Mouse (Mus musculus): Measurements from ENCODE around the gene Cib1. TPM values are rescaled to one million over a fixed set of nuclear protein-coding genes. Genes with fewer than 3 reads are reported as not detected.

Cib1 gene
- polyA plus RNA-seq, 1 experiment from 2014 or later: 69.0 TPM

DNA sequence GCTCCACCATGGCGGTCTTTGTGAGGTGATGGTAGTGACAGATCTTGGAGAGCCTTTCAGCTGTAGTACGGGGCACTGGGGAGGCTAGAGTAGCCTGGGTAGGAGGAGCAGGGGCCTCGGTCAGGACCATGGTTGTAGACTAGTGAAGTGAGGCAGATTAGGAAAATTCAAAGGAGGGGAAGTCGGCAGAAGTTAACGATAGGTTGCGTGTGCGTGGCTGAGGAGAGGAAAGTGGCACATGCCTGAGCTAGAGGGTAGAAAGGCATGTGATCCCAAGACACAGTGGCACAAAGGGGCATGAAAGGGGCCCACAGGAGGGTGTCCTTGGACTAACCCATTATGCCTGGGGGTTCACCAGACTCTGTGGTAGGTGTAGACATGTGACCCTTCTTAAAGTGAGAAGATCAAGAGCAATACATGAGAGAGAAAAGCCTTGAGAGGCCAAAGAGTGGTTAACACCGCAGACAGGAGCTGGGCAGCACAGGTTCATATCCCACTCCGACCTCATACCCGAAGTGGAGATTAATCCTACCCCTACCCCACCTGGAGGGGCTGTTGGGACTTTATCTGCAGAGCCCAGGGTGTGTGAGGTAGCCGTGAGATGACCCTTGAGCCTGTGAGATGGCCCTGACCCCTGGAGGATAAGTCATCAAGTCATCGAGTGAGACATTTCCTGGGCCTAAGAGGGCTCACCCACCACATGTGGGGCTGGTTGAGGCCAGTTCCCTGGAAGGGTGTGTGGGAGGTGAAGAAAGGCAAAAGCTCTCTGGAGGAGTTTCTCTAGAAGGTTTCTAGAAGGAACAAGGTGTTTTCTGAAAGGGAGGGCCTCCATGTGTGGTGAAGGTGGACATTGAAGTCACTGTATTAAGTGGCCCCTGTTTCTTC, 26.7 kb downstream of the Cib1 start:
- WGBS: 89% methylated on average over 12 of the region's 12 CpGs
- Histone ChIP-seq H3K9me3 (no peaks in the 10 kb centered on the region), H3K27me3 (ENCODE audit: poor library complexity, severe bottlenecking) (no peaks in the 10 kb centered on the region), H3K4me3 (no peak overlapping the region), H3K4me1 (peaks cover 92% of the 10 kb centered on the region), H3K27ac (peak overlapping the region; percentile 27; the same call in 1 of the 2 replicates), H3K36me3 (replicated peaks) (peaks cover 46% of the 10 kb centered on the region)
- DNase-seq (ENCODE audit: extremely low spot score, low spot score): no peak

- Histone ChIP-seq H3K27me3 (ENCODE audit: poor library complexity, severe bottlenecking) (no peaks in the 10 kb centered on the region), H3K9me3 (no peaks in the 10 kb centered on the region), H3K36me3 (replicated peaks) (peaks cover 55% of the 10 kb centered on the region), H3K27ac (no peak overlapping the region), H3K4me3 (no peak overlapping the region), H3K4me1 (peaks cover 98% of the 10 kb centered on the region)
- DNase-seq (ENCODE audit: extremely low spot score, low spot score): no peak
- 90% methylated on average over 7 of the region's 7 CpGs for WGBS
Observed at GRCm38 (mm10) chr7:80204961-80205360, 27.7 kb downstream of the Cib1 start.

DNA sequence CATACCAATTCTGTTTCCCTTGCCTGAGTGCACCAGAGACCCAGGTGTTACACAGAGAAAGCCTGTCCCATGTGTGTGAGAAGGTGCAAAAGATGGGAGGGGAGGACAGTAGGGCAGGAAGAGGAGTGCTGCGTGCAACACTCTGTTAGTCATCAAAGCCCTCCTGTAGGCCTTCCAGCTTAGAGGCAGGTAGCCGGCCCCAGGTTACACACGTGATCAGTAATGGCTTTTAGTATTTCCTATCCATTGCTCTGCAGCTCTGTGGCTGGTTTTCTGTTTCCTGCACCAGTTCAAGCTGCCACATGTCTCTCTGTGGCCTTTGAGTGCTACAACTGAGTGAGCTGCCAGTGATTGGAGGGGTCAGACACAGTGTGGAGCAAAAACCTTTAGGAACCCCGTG, 28.3 kb downstream of the Cib1 start:
- Histone ChIP-seq H3K27me3 (ENCODE audit: poor library complexity, severe bottlenecking) (no peaks in the 10 kb centered on the region), H3K9me3 (no peaks in the 10 kb centered on the region), H3K36me3 (replicated peaks) (peaks cover 58% of the 10 kb centered on the region), H3K4me1 (peaks cover 98% of the 10 kb centered on the region), H3K4me3 (no peak overlapping the region), H3K27ac (peak overlapping the region; percentile 13; the same call in 1 of the 2 replicates)
- DNase-seq (ENCODE audit: extremely low spot score, low spot score): no peak
- WGBS: 88% methylated on average over 4 of the region's 4 CpGs

DNA sequence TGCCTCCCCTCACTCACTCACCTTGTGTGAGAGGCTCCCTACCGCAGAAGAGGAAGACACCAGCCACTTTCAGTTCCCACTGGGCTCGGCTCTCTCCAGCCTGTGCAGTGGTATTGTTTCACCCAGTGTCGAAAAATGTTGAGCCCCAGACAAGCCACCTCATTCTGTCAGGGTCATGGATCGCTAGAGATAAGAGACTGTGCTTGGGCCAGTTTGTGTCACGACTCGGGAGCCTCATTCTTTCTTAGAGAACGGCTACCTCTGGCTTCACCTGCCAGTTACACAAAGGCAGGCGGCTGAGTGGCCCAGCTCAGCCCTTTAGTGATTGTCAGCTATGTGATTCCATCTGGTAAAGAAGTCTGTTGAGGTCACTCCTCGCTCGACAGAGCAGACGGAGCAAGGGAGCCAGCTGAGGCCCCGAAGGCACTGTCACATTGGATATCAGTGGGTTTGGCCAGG, 28.9 kb downstream of the Cib1 start:
- DNase-seq (ENCODE audit: extremely low spot score, low spot score): no peak
- WGBS: 65% methylated on average over 12 of the region's 12 CpGs
- H3K27me3 ChIP-seq (ENCODE audit: poor library complexity, severe bottlenecking): no peaks in the 10 kb centered on the region
- H3K4me1 ChIP-seq: peaks cover 99% of the 10 kb centered on the region
- peaks cover 58% of the 10 kb centered on the region for H3K36me3 ChIP-seq (replicated peaks)
- H3K4me3 ChIP-seq: no peak overlapping the region
- no peaks in the 10 kb centered on the region for H3K9me3 ChIP-seq
- peak overlapping the region; percentile 36; the same call in 1 of the 2 replicates for H3K27ac ChIP-seq

DNA sequence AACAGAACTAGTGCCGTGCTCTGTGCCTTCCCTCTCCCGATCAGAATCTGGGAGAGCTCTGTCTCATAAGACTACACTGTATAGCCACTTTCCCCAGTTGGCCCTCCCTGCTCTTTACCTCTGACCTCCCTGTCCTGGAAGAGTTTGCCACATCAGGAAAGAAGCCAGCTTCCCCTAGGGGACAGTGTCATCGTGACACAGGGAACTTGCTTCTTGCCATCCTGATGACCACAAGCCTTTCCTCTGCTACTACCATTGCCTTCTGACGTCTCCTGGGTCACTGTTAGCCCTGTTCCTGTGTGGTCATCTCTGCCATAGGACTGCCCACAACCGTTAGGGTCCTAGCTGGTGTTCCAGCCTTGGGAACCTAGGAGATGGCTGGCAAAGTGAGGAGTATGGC, 29.7 kb downstream of the Cib1 start:
- Histone ChIP-seq H3K4me3 (no peak overlapping the region), H3K4me1 (peaks cover 99% of the 10 kb centered on the region), H3K9me3 (no peaks in the 10 kb centered on the region), H3K36me3 (replicated peaks) (peaks cover 56% of the 10 kb centered on the region), H3K27ac (peak overlapping the region; percentile 36; the same call in 1 of the 2 replicates), H3K27me3 (ENCODE audit: poor library complexity, severe bottlenecking) (no peaks in the 10 kb centered on the region)
- WGBS: 84% methylated on average over 5 of the region's 5 CpGs
- no peak for DNase-seq (ENCODE audit: extremely low spot score, low spot score)

GRCm38 (mm10) chr7:80201888-80202540, 30.6 kb downstream of the Cib1 start:
- Histone ChIP-seq H3K27me3 (ENCODE audit: poor library complexity, severe bottlenecking) (no peaks in the 10 kb centered on the region), H3K9me3 (no peaks in the 10 kb centered on the region), H3K4me3 (no peak overlapping the region), H3K4me1 (peaks cover 99% of the 10 kb centered on the region), H3K36me3 (replicated peaks) (peaks cover 53% of the 10 kb centered on the region), H3K27ac (no peak overlapping the region)
- 88% methylated on average over 15 of the region's 15 CpGs for WGBS
- DNase-seq (ENCODE audit: extremely low spot score, low spot score): no peak

DNA sequence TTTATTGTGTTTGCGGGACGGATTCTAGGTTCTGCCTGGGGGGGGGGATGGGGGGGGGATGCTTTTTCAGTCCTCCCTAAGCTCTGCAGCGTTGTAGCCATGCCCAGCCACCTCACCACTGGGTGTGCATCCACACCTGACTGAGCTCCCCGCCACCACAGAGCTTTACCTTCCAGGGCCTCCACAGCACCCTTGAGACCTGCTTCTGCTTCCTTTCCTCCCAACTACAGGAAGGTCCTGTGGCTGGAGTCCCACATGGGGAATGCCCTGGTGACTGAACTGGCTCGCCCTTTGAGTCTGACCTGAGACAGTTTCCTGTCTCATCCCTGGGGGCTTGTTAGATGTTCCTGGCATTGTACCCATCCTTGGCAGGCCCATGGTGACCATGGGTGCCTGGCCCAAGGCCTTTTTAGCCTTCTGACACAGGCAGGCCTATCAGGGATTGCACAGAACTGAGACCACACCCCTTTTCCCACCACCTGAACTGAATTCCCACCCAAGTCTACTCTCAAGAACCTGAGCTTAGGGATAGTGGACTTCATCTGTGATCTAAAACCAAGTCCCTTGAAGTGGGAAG, 31.6 kb downstream of the Cib1 start:
- DNase-seq (ENCODE audit: extremely low spot score, low spot score): no peak
- Histone ChIP-seq H3K36me3 (replicated peaks) (peaks cover 46% of the 10 kb centered on the region), H3K4me1 (peaks cover 91% of the 10 kb centered on the region), H3K27ac (peak overlapping the region; percentile 0; the same call in 1 of the 2 replicates), H3K27me3 (ENCODE audit: poor library complexity, severe bottlenecking) (no peaks in the 10 kb centered on the region), H3K9me3 (no peaks in the 10 kb centered on the region), H3K4me3 (no peak overlapping the region)
- WGBS: 86% methylated on average over 5 of the region's 5 CpGs

DNA sequence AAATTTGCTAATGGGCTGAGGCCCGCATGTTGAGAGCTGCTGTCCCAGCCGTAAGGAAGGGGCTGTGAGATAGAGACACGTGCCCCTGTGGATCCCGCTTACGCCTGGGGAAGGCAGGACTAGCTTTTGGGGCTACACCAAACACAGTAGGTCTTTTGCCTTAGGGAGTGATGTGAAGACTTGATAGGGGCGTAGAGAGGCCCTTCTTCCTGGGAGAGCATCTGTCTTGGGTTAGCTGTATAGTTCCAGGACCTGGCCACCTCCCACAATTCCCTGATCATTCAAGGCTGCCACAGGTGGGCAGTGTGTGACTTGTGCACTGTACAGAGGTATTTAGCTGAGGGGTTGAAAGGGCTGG, 32.0 kb downstream of the Cib1 start:
- Histone ChIP-seq H3K36me3 (replicated peaks) (peaks cover 44% of the 10 kb centered on the region), H3K4me3 (no peak overlapping the region), H3K27ac (peak overlapping the region; percentile 0; the same call in 1 of the 2 replicates), H3K4me1 (peaks cover 87% of the 10 kb centered on the region), H3K9me3 (no peaks in the 10 kb centered on the region), H3K27me3 (ENCODE audit: poor library complexity, severe bottlenecking) (no peaks in the 10 kb centered on the region)
- 91% methylated on average over 6 of the region's 6 CpGs for WGBS
- no peak for DNase-seq (ENCODE audit: extremely low spot score, low spot score)

DNA sequence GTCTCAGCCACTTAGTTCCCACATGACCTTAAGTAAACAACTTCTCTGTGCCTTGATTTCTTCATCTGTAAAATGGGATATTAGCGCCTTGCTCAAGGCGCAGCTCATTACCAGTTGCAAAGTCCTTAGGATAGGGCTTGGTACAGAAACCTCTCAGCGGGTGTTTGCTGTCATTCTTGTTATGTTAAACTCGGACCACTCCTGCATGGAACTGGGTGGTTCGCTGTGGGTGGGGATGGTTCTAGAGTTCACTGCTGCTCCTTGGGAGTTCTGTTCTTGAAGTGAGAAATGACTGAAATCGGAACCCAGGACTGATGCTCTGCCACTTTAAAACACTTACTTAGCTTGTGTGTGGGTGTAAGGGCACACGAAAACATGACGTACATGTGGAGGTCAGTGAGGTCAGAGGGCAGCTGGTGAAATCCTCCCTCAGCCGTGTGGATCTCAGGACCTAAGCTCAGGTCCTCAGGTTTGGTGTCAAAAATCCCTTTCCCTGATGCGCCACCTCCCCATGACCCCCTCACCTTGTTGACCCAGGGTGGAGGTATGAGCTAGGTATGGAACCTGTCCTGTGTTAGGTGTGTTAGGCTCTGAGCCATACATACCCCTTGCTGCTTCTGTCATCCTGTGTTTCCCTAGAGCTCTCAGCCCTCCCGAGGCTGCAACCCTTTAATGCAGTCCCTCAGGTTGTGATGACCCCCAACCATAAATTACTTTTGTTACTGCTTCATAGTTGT, 32.6 kb downstream of the Cib1 start:
- Histone ChIP-seq H3K4me3 (peak overlapping the region; percentile 79; the same call in 1 of the 2 replicates), H3K4me1 (peaks cover 82% of the 10 kb centered on the region), H3K9me3 (no peaks in the 10 kb centered on the region), H3K36me3 (replicated peaks) (peaks cover 44% of the 10 kb centered on the region), H3K27me3 (ENCODE audit: poor library complexity, severe bottlenecking) (no peaks in the 10 kb centered on the region), H3K27ac (no peak overlapping the region)
- DNase-seq (ENCODE audit: extremely low spot score, low spot score): no peak
- 78% methylated on average over 11 of the region's 11 CpGs for WGBS

GRCm38 (mm10) chr7:80199286-80199685, 33.3 kb downstream of the Cib1 start:
- Histone ChIP-seq H3K4me1 (peaks cover 77% of the 10 kb centered on the region), H3K36me3 (replicated peaks) (peaks cover 41% of the 10 kb centered on the region), H3K27ac (peak overlapping the region; percentile 97), H3K9me3 (no peaks in the 10 kb centered on the region), H3K27me3 (ENCODE audit: poor library complexity, severe bottlenecking) (no peaks in the 10 kb centered on the region), H3K4me3 (peak overlapping the region; percentile 79)
- no peak for DNase-seq (ENCODE audit: extremely low spot score, low spot score)
- WGBS: 40% methylated on average over 6 of the region's 6 CpGs

DNA sequence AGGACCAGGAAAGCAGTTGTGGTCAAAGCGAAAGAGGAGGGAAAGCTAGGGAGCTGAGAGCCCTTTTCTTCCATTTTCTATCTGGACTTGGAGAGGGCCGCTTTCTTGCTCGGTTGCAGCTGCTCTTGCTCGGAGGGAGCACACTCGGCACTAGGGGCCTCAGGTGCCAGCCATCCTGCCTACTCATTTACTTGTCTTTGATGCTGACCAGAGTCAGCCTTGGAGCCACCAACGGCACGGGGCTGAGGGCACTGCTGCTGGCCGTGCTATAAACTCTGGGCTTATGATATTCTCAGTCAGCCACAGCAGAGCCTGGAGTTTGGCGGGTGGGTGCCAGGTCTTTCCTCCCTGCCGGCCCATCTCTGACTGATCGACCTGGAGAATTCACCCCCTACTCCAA, 33.8 kb downstream of the Cib1 start:
- no peak for DNase-seq (ENCODE audit: extremely low spot score, low spot score)
- Histone ChIP-seq H3K27ac (peak overlapping the region; percentile 97), H3K4me3 (peak overlapping the region; percentile 79), H3K27me3 (ENCODE audit: poor library complexity, severe bottlenecking) (no peaks in the 10 kb centered on the region), H3K36me3 (replicated peaks) (peaks cover 41% of the 10 kb centered on the region), H3K4me1 (peaks cover 77% of the 10 kb centered on the region), H3K9me3 (no peaks in the 10 kb centered on the region)
- WGBS: 4% methylated on average over 11 of the region's 11 CpGs

Data from forebrain, embryonic 10.5 days (tissue).